Comparison of ENCODE assay signal across 9 mouse cellular contexts in genomic region chr12:70228155-70228554, GRCm38 (mm10). TPM values are rescaled to one million over a fixed set of nuclear protein-coding genes. Genes with fewer than 3 reads are reported as not detected.
DNase-seq lines count a peak whose midpoint lies in the region; ATAC-seq and TF ChIP-seq lines count a peak whose summit lies in the region.
"Had no signal": no experiment of that assay in that cellular context is flagged by ENCODE, and none has a peak within 500 bp of the region (broad histone marks: within the 10 kb centered on the region; RNA-seq: fewer than 3 reads in every experiment).

No protein-coding gene starts in this region.

- no peak for DNase-seq in heart, adult 2 months
- DNase-seq in heart, postnatal 36 days = no peak
- DNase-seq in midbrain, embryonic 10.5 days (ENCODE audit: low spot score) = no peak
- no peak for DNase-seq in midbrain, postnatal 0 days (ENCODE audit: low spot score)
- no peak for DNase-seq in liver, embryonic 11.5 days (ENCODE audit: low spot score)
- no peak for DNase-seq in layer of hippocampus, adult 11-12 months (ENCODE audit: low spot score)
- no peak for DNase-seq in Muller cell, postnatal 12 days (ENCODE audit: inconsistent ontology term)

- TF ChIP-seq POLR2A in heart, adult 2 months (IDR thresholded peaks at IDR 0.05; ENCODE audit: insufficient read depth, low read depth, low read length) = no peak

- WGBS in heart, adult 2 months = 77% methylated on average over 11 of the region's 11 CpGs
- WGBS in midbrain, embryonic 10.5 days = 62% methylated on average over 11 of the region's 11 CpGs
- 70% methylated on average over 11 of the region's 11 CpGs for WGBS in midbrain, postnatal 0 days
- 61% methylated on average over 11 of the region's 11 CpGs for whole genome bisulfite sequencing in liver, embryonic 11.5 days
- 64% methylated on average over 11 of the region's 11 CpGs for whole genome bisulfite sequencing in stomach, embryonic 16.5 days

- intact Hi-C loops in heart, adult 2 months (cut with DNase I) = no loop called here
- intact Hi-C loops in heart, postnatal 36 days (cut with DNase I) = no loop called here

- H3K4me3 ChIP-seq in heart, adult 2 months = peak overlapping the region; percentile 62
- peak overlapping the region; percentile 62 for H3K4me3 ChIP-seq in midbrain, embryonic 10.5 days
- no peak overlapping the region for H3K4me3 ChIP-seq in midbrain, postnatal 0 days (ENCODE audit: low read depth, low read length)
- peak overlapping the region; percentile 64 for H3K4me3 ChIP-seq in liver, embryonic 11.5 days (ENCODE audit: low read depth, low read length)
- H3K4me3 ChIP-seq in stomach, embryonic 16.5 days (replicated peaks; ENCODE audit: low read length) = peak overlapping the region; percentile 69

- no peaks in the 10 kb centered on the region for H3K4me1 ChIP-seq in heart, adult 2 months (ENCODE audit: control insufficient read depth, insufficient read depth, low read length)
- peaks cover 40% of the 10 kb centered on the region for H3K4me1 ChIP-seq in midbrain, embryonic 10.5 days
- H3K4me1 ChIP-seq in midbrain, postnatal 0 days (ENCODE audit: insufficient read depth, low read length) = peaks cover 6% of the 10 kb centered on the region
- H3K4me1 ChIP-seq in liver, embryonic 11.5 days (replicated peaks; ENCODE audit: control insufficient read depth, insufficient read depth, low read length) = peaks cover 20% of the 10 kb centered on the region
- H3K4me1 ChIP-seq in stomach, embryonic 16.5 days (ENCODE audit: control insufficient read depth, insufficient read depth, low read length) = peaks cover 20% of the 10 kb centered on the region

- no peak overlapping the region; the same call in 1 of the 2 replicates for H3K27ac ChIP-seq in heart, adult 2 months
- H3K27ac ChIP-seq in midbrain, embryonic 10.5 days (replicated peaks) = peak overlapping the region; percentile 81; the same call in 1 of the 2 replicates
- no peak overlapping the region for H3K27ac ChIP-seq in midbrain, postnatal 0 days (ENCODE audit: low read depth, low read length)
- H3K27ac ChIP-seq in liver, embryonic 11.5 days (ENCODE audit: low read depth, low read length) = peak overlapping the region; percentile 72
- peak overlapping the region; percentile 69 for H3K27ac ChIP-seq in stomach, embryonic 16.5 days (ENCODE audit: low read length)

- TF ChIP-seq EP300 in heart, adult 2 months (IDR thresholded peaks at IDR 0.05; ENCODE audit: insufficient read depth, low read depth, low read length) = no peak

- H3K36me3 ChIP-seq in heart, adult 2 months (ENCODE audit: control insufficient read depth, insufficient read depth, low read length) = no peaks in the 10 kb centered on the region
- H3K36me3 ChIP-seq in midbrain, embryonic 10.5 days = no peaks in the 10 kb centered on the region
- no peaks in the 10 kb centered on the region for H3K36me3 ChIP-seq in midbrain, postnatal 0 days (ENCODE audit: insufficient read depth, low read length)
- H3K36me3 ChIP-seq in liver, embryonic 11.5 days (ENCODE audit: control insufficient read depth, insufficient read depth, low read length) = no peaks in the 10 kb centered on the region
- no peaks in the 10 kb centered on the region for H3K36me3 ChIP-seq in stomach, embryonic 16.5 days (ENCODE audit: control insufficient read depth, insufficient read depth, low read length)

- no peaks in the 10 kb centered on the region for H3K27me3 ChIP-seq in heart, adult 2 months (ENCODE audit: control insufficient read depth, insufficient read depth, low read length)
- H3K27me3 ChIP-seq in midbrain, embryonic 10.5 days (ENCODE audit: low read depth, poor library complexity, severe bottlenecking) = peaks cover 55% of the 10 kb centered on the region
- H3K27me3 ChIP-seq in midbrain, postnatal 0 days (ENCODE audit: insufficient read depth, low read length) = 0 out of 2 replicates have a peak, but pooled peaks cover 5% of the 10 kb centered on the region
- H3K27me3 ChIP-seq in liver, embryonic 11.5 days (replicated peaks; ENCODE audit: control insufficient read depth, insufficient read depth, low read length) = no peaks in the 10 kb centered on the region
- no peaks in the 10 kb centered on the region for H3K27me3 ChIP-seq in stomach, embryonic 16.5 days (ENCODE audit: control insufficient read depth, insufficient read depth, low read length)

- ATAC-seq in midbrain, postnatal 0 days (ENCODE audit: low FRiP score) = no peak
- peak; percentile 2; the same call in 1 of the 2 replicates for ATAC-seq in liver, embryonic 11.5 days (replicated peaks; ENCODE audit: low FRiP score)
- ATAC-seq in stomach, embryonic 16.5 days (ENCODE audit: insufficient read depth, low FRiP score) = no peak
- ATAC-seq: activated CD4-positive, CD25-positive, alpha-beta regulatory T cell, adult 4 months had no signal

- TF ChIP-seq CTCF in heart, adult 2 months (IDR thresholded peaks at IDR 0.05) = no peak
- TF ChIP-seq CTCF in midbrain, postnatal 0 days (IDR thresholded peaks at IDR 0.05) = no peak

- no peak overlapping the region for H3K9ac ChIP-seq in heart, adult 2 months (ENCODE audit: low read depth, low read length)
- H3K9ac ChIP-seq in midbrain, postnatal 0 days (replicated peaks; ENCODE audit: low read length, poor library complexity, severe bottlenecking) = no peak overlapping the region
- H3K9ac ChIP-seq in liver, embryonic 11.5 days (ENCODE audit: low read depth, low read length) = peak overlapping the region; percentile 75
- peak overlapping the region; percentile 81; the same call in 1 of the 2 replicates for H3K9ac ChIP-seq in stomach, embryonic 16.5 days (ENCODE audit: low read length)

- H3K79me2 ChIP-seq in heart, adult 2 months (replicated peaks; ENCODE audit: control insufficient read depth, insufficient read depth, low read length) = no peaks in the 10 kb centered on the region

- no peak overlapping the region for H3K4me2 ChIP-seq in midbrain, postnatal 0 days (ENCODE audit: low read depth, low read length, poor library complexity, severe bottlenecking)
- H3K4me2 ChIP-seq in liver, embryonic 11.5 days = peak overlapping the region; percentile 96
- H3K4me2 ChIP-seq in stomach, embryonic 16.5 days (ENCODE audit: low read depth, low read length) = peak overlapping the region; percentile 96

- no peaks in the 10 kb centered on the region for H3K9me3 ChIP-seq in midbrain, embryonic 10.5 days (replicated peaks)
- H3K9me3 ChIP-seq in midbrain, postnatal 0 days (ENCODE audit: low read length) = no peaks in the 10 kb centered on the region
- H3K9me3 ChIP-seq in liver, embryonic 11.5 days (ENCODE audit: control insufficient read depth, low read length) = no peaks in the 10 kb centered on the region
- no peaks in the 10 kb centered on the region for H3K9me3 ChIP-seq in stomach, embryonic 16.5 days (replicated peaks; ENCODE audit: control insufficient read depth, low read length)

RNA-seq across cellular contexts. Expression of gene Pygl, which starts 3.1 kb away (rescaled TPM):
- 1 to 10 TPM; 4.5 to 4.6 TPM for total RNA-seq in heart, adult 2 months (2021)
- 9.3 and 15.3 TPM in 2 replicates for polyA plus RNA-seq in heart, adult 2 months (2012; rRNA removed)
- 1 to 10 TPM; 4.1 to 7.1 TPM for total RNA-seq in heart, postnatal 36 days (2021)
- polyA plus RNA-seq in midbrain, embryonic 10.5 days (2016; fragmentation: Nextera tagmentation; extraction: Ambion mirVana) = 9.7 and 10.9 TPM in 2 replicates
- total RNA-seq in midbrain, postnatal 0 days (2014; rRNA removed) = 10.7 and 12.4 TPM in 2 replicates
- 8.9 TPM in 2 replicates for polyA plus RNA-seq in midbrain, postnatal 0 days (2015; fragmentation: Nextera tagmentation; extraction: Ambion mirVana)
- 29.8 and 36.2 TPM in 2 replicates for polyA plus RNA-seq in liver, embryonic 11.5 days (2014; fragmentation: Nextera tagmentation; extraction: Ambion mirVana)
- polyA plus RNA-seq in stomach, embryonic 16.5 days (2015; fragmentation: Nextera tagmentation; extraction: Ambion mirVana) = 53.5 and 55.0 TPM in 2 replicates

Comparison
In these comparisons a context has a peak if more than half of its experiments do, and no peak if none do; other contexts are left out.
1. H3K27ac ChIP-seq: peak in midbrain, embryonic 10.5 days (single experiment), liver, embryonic 11.5 days (single experiment) and stomach, embryonic 16.5 days (single experiment); none in heart, adult 2 months (single experiment) and midbrain, postnatal 0 days (single experiment).
2. H3K9ac ChIP-seq: peak in liver, embryonic 11.5 days (single experiment) and stomach, embryonic 16.5 days (single experiment); none in heart, adult 2 months (single experiment) and midbrain, postnatal 0 days (single experiment).